Mouse (Mus musculus): Measurements from ENCODE around the gene Ddx58. TPM values are rescaled to one million over a fixed set of nuclear protein-coding genes. Genes with fewer than 3 reads are reported as not detected.

The Ddx58 gene
- polyA plus RNA-seq, 1 experiment from 2014 or later: 13.2 TPM

- no peaks in the 10 kb centered on the region for H3K9me3 ChIP-seq
- no peak overlapping the region for H3K4me2 ChIP-seq
- H3K27ac ChIP-seq: no peak overlapping the region
- no peaks in the 10 kb centered on the region for H3K27me3 ChIP-seq (replicated peaks)
- H3K36me3 ChIP-seq: no peaks in the 10 kb centered on the region
- WGBS: 93% methylated on average over 6 of the region's 6 CpGs
- H3K4me3 ChIP-seq (replicated peaks): no peak overlapping the region
- ATAC-seq (ENCODE audit: insufficient read depth, low FRiP score, low read depth): no peak
- no peaks in the 10 kb centered on the region for H3K4me1 ChIP-seq
- no peak overlapping the region for H3K9ac ChIP-seq
These were observed 9.9 kb downstream of the Ddx58 start for GRCm38 (mm10) chr4:40229723-40230122.

GRCm38 (mm10) chr4:40227886-40228285 lies 11.7 kb downstream of the Ddx58 start:
- WGBS: 89% methylated on average over 7 of the region's 7 CpGs
- Histone ChIP-seq H3K4me1 (no peaks in the 10 kb centered on the region), H3K27me3 (replicated peaks) (no peaks in the 10 kb centered on the region), H3K36me3 (no peaks in the 10 kb centered on the region), H3K4me3 (replicated peaks) (no peak overlapping the region), H3K9ac (no peak overlapping the region), H3K27ac (no peak overlapping the region), H3K4me2 (no peak overlapping the region), H3K9me3 (no peaks in the 10 kb centered on the region)
- ATAC-seq (ENCODE audit: insufficient read depth, low FRiP score, low read depth): no peak

GRCm38 (mm10) chr4:40227131-40227530 lies 12.5 kb downstream of the Ddx58 start:
- Histone ChIP-seq H3K4me1 (no peaks in the 10 kb centered on the region), H3K36me3 (no peaks in the 10 kb centered on the region), H3K4me2 (no peak overlapping the region), H3K27me3 (replicated peaks) (no peaks in the 10 kb centered on the region), H3K9me3 (no peaks in the 10 kb centered on the region), H3K9ac (no peak overlapping the region), H3K4me3 (replicated peaks) (no peak overlapping the region), H3K27ac (no peak overlapping the region)
- no peak for ATAC-seq (ENCODE audit: insufficient read depth, low FRiP score, low read depth)
- WGBS: 78% methylated on average over 11 of the region's 11 CpGs

GRCm38 (mm10) chr4:40226095-40226494 lies 13.5 kb downstream of the Ddx58 start:
- 44% methylated on average over 5 of the region's 5 CpGs for WGBS
- H3K9me3 ChIP-seq: no peaks in the 10 kb centered on the region
- no peak for ATAC-seq (ENCODE audit: insufficient read depth, low FRiP score, low read depth)
- no peaks in the 10 kb centered on the region for H3K36me3 ChIP-seq
- no peak overlapping the region for H3K4me3 ChIP-seq (replicated peaks)
- no peaks in the 10 kb centered on the region for H3K27me3 ChIP-seq (replicated peaks)
- H3K27ac ChIP-seq: no peak overlapping the region
- no peak overlapping the region for H3K9ac ChIP-seq
- H3K4me2 ChIP-seq: no peak overlapping the region
- no peaks in the 10 kb centered on the region for H3K4me1 ChIP-seq

- Histone ChIP-seq H3K27me3 (replicated peaks) (no peaks in the 10 kb centered on the region), H3K27ac (no peak overlapping the region), H3K4me2 (no peak overlapping the region), H3K9ac (no peak overlapping the region), H3K4me3 (replicated peaks) (no peak overlapping the region), H3K4me1 (no peaks in the 10 kb centered on the region), H3K9me3 (no peaks in the 10 kb centered on the region), H3K36me3 (0 out of 2 replicates have a peak, but pooled peaks cover 3% of the 10 kb centered on the region)
- 39% methylated on average over 21 of the region's 21 CpGs for WGBS
- no peak for ATAC-seq (ENCODE audit: insufficient read depth, low FRiP score, low read depth)
These were observed 17.6 kb downstream of the Ddx58 start for GRCm38 (mm10) chr4:40221876-40222585.

GRCm38 (mm10) chr4:40221004-40221760 lies 18.4 kb downstream of the Ddx58 start:
- 24% methylated on average over 14 of the region's 14 CpGs for WGBS
- ATAC-seq (ENCODE audit: insufficient read depth, low FRiP score, low read depth): no peak; the same call in 1 of the 2 replicates
- Histone ChIP-seq H3K27ac (no peak overlapping the region), H3K4me1 (no peaks in the 10 kb centered on the region), H3K9ac (no peak overlapping the region), H3K9me3 (no peaks in the 10 kb centered on the region), H3K4me2 (0 out of 2 replicates have a peak overlapping the region, but pooled peaks have one; percentile 2), H3K36me3 (0 out of 2 replicates have a peak, but pooled peaks cover 4% of the 10 kb centered on the region), H3K27me3 (replicated peaks) (no peaks in the 10 kb centered on the region), H3K4me3 (replicated peaks) (no peak overlapping the region)

- Histone ChIP-seq H3K4me3 (replicated peaks) (no peak overlapping the region), H3K4me1 (no peaks in the 10 kb centered on the region), H3K36me3 (0 out of 2 replicates have a peak, but pooled peaks cover 7% of the 10 kb centered on the region), H3K9me3 (no peaks in the 10 kb centered on the region), H3K9ac (no peak overlapping the region), H3K27ac (no peak overlapping the region), H3K27me3 (replicated peaks) (no peaks in the 10 kb centered on the region), H3K4me2 (peak overlapping the region; percentile 5; the same call in 1 of the 2 replicates)
- 0 out of 2 replicates have a peak, but pooled peaks have one; percentile 24 for ATAC-seq (ENCODE audit: insufficient read depth, low FRiP score, low read depth)
- WGBS: 23% methylated on average over 12 of the region's 12 CpGs
These were observed 19.2 kb downstream of the Ddx58 start for GRCm38 (mm10) chr4:40220437-40220836.

GRCm38 (mm10) chr4:40218382-40218781 lies 21.2 kb downstream of the Ddx58 start:
- Histone ChIP-seq H3K9ac (no peak overlapping the region), H3K4me1 (no peaks in the 10 kb centered on the region), H3K27ac (no peak overlapping the region), H3K27me3 (replicated peaks) (no peaks in the 10 kb centered on the region), H3K4me3 (replicated peaks) (no peak overlapping the region), H3K9me3 (no peaks in the 10 kb centered on the region), H3K4me2 (no peak overlapping the region), H3K36me3 (0 out of 2 replicates have a peak, but pooled peaks cover 7% of the 10 kb centered on the region)
- 70% methylated on average over 7 of the region's 7 CpGs for WGBS
- no peak; the same call in 1 of the 2 replicates for ATAC-seq (ENCODE audit: insufficient read depth, low FRiP score, low read depth)

- H3K4me2 ChIP-seq: no peak overlapping the region
- H3K9me3 ChIP-seq: no peaks in the 10 kb centered on the region
- no peaks in the 10 kb centered on the region for H3K27me3 ChIP-seq (replicated peaks)
- no peaks in the 10 kb centered on the region for H3K4me1 ChIP-seq
- H3K9ac ChIP-seq: no peak overlapping the region
- H3K27ac ChIP-seq: no peak overlapping the region
- no peak for ATAC-seq (ENCODE audit: insufficient read depth, low FRiP score, low read depth)
- 57% methylated on average over 3 of the region's 3 CpGs for WGBS
- H3K36me3 ChIP-seq: 0 out of 2 replicates have a peak, but pooled peaks cover 7% of the 10 kb centered on the region
- H3K4me3 ChIP-seq (replicated peaks): no peak overlapping the region
These were observed 21.7 kb downstream of the Ddx58 start for GRCm38 (mm10) chr4:40217910-40218309.

GRCm38 (mm10) chr4:40212177-40212576 lies 27.5 kb downstream of the Ddx58 start:
- WGBS: 90% methylated on average over 4 of the region's 6 CpGs
- Histone ChIP-seq H3K4me3 (replicated peaks) (no peak overlapping the region), H3K27ac (no peak overlapping the region), H3K4me2 (no peak overlapping the region), H3K9ac (no peak overlapping the region), H3K9me3 (no peaks in the 10 kb centered on the region), H3K36me3 (0 out of 2 replicates have a peak, but pooled peaks cover 9% of the 10 kb centered on the region), H3K4me1 (no peaks in the 10 kb centered on the region), H3K27me3 (replicated peaks) (no peaks in the 10 kb centered on the region)
- no peak for ATAC-seq (ENCODE audit: insufficient read depth, low FRiP score, low read depth)

- no peaks in the 10 kb centered on the region for H3K4me1 ChIP-seq
- no peak overlapping the region for H3K4me3 ChIP-seq (replicated peaks)
- H3K27ac ChIP-seq: no peak overlapping the region
- 82% methylated on average over 5 of the region's 5 CpGs for WGBS
- no peaks in the 10 kb centered on the region for H3K9me3 ChIP-seq
- no peak overlapping the region for H3K9ac ChIP-seq
- ATAC-seq (ENCODE audit: insufficient read depth, low FRiP score, low read depth): no peak
- H3K36me3 ChIP-seq: peaks cover 10% of the 10 kb centered on the region; the same call in 1 of the 2 replicates
- no peak overlapping the region for H3K4me2 ChIP-seq
- no peaks in the 10 kb centered on the region for H3K27me3 ChIP-seq (replicated peaks)
These were observed 31.9 kb downstream of the Ddx58 start for GRCm38 (mm10) chr4:40207701-40208100.

Measured in stomach, embryonic 15.5 days (tissue).